Mouse (Mus musculus) liver, embryonic 11.5 days (tissue): ENCODE data around the gene Osgin1. TPM values are rescaled to one million over a fixed set of nuclear protein-coding genes. Genes with fewer than 3 reads are reported as not detected.

Experiments used
- ATAC-seq: fragments of 200-750 bp; cut with Nextera tagmentation; replicated peaks from 2 replicates; pipeline ENCODE4 v1.8.0; 2017; ENCODE audit warnings: moderate number of reproducible peaks, mild to moderate bottlenecking, moderate TSS enrichment, moderate library complexity; ENCODE audit not compliant: low FRiP score
- DNase-seq: peaks from one replicate; pipeline ENCODE4 v3.0.0-alpha.2; 2017; ENCODE audit warnings: low spot score
- H3K27ac ChIP-seq: fragments of 300-500 bp; sonication (generic); 2 replicates; pipeline ENCODE4 v1.5.1; 2014; ENCODE audit warnings: mild to moderate bottlenecking, low read depth, low read length, control low read depth
- H3K27me3 ChIP-seq: fragments of 300-500 bp; sonication (generic); replicated peaks from 2 replicates; pipeline ENCODE4 v1.6.1; 2014; ENCODE audit warnings: low read length, mixed read lengths; ENCODE audit not compliant: control insufficient read depth, insufficient read depth
- H3K36me3 ChIP-seq: fragments of 300-500 bp; sonication (generic); 2 replicates; pipeline ENCODE4 v1.6.1; 2014; ENCODE audit warnings: mild to moderate bottlenecking, low read length, moderate library complexity, mixed read lengths; ENCODE audit not compliant: control insufficient read depth, insufficient read depth
- H3K4me1 ChIP-seq: fragments of 300-500 bp; sonication (generic); replicated peaks from 2 replicates; pipeline ENCODE4 v1.6.1; 2014; ENCODE audit warnings: low read length, mixed read lengths; ENCODE audit not compliant: control insufficient read depth, insufficient read depth
- H3K4me2 ChIP-seq: fragments of 300-500 bp; sonication (generic); 2 replicates; pipeline ENCODE4 v1.6.1; 2014; ENCODE audit warnings: mild to moderate bottlenecking, control low read depth, moderate library complexity
- H3K4me3 ChIP-seq: fragments of 300-500 bp; sonication (generic); 2 replicates; pipeline ENCODE4 v1.5.1; 2014; ENCODE audit warnings: low read depth, low read length, control low read depth
- H3K9ac ChIP-seq: fragments of 300-500 bp; sonication (generic); 2 replicates; pipeline ENCODE4 v1.6.1; 2014; ENCODE audit warnings: low read depth, low read length, control low read depth
- H3K9me3 ChIP-seq: fragments of 300-500 bp; sonication (generic); 2 replicates; pipeline ENCODE4 v1.6.1; 2016; ENCODE audit warnings: low read length, inconsistent platforms, mixed read lengths; ENCODE audit not compliant: control insufficient read depth
- WGBS: fragments of 180-500 bp; shearing (Covaris S2); extraction: QIAGEN DNeasy Blood & Tissue Kit; methylation state at CpG from one replicate; pipeline ENCODE4 v1.1.7; 2014; 5-methylcytosine and 5-hydroxymethylcytosine counted together
- polyA plus RNA-seq: library from polyadenylated mRNA; unstranded; fragments of >200 nt; fragmentation: Nextera tagmentation; extraction: Ambion mirVana; gene quantifications from 2 replicates; pipeline ENCODE4 v1.2.1, GENCODE M21; 2014

Osgin1 gene
- polyA plus RNA-seq, 1 experiment from 2014 or later: 15.6 TPM

DNA sequence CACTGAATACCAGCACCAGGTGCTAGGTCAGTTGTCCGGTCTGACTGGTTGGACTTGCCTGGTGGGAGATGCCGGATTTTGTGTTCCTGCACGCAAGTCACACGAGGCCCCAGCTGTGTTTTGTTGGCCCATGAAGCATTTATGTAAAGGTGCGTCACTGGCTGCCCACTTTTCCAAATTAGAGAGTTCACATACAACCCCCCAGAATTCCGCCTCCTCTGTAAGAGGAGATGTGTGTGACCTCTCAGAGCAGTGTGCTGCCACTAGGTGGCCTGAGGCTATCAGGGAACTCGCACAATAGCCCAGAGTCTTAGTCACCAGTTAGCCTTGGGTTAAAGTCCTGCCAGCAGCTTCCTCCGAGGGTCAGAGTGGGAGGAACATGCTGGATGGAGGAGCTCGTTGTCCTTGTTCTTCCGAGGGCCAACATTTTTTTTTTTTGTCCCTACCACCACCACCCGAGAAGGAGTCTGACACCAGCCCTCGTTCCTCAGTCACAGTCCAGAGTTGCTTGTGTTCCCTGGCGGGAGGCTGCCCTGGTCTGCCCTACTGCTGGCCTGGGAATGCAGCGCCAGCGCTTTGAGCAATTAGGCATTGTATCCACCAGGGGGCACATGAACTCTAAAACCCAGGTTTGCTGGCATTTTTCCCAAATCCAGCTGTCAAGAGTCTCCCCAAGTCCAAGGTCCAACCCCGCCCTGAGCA lies 6.5 kb downstream of the Osgin1 start:
- 19% methylated on average over 16 of the region's 16 CpGs for WGBS
- Histone ChIP-seq H3K9ac (0 out of 2 replicates have a peak overlapping the region, but pooled peaks have one; percentile 14), H3K9me3 (no peaks in the 10 kb centered on the region), H3K4me2 (peak overlapping the region; percentile 57), H3K4me3 (peak overlapping the region; percentile 12; the same call in 1 of the 2 replicates), H3K4me1 (peaks cover 10% of the 10 kb centered on the region; the same call in 1 of the 2 replicates), H3K36me3 (no peaks in the 10 kb centered on the region), H3K27ac (no peak overlapping the region), H3K27me3 (peaks cover 5% of the 10 kb centered on the region; the same call in 1 of the 2 replicates)
- DNase-seq (peak; percentile 63), ATAC-seq (no peak; the same call in 1 of the 2 replicates)

DNA sequence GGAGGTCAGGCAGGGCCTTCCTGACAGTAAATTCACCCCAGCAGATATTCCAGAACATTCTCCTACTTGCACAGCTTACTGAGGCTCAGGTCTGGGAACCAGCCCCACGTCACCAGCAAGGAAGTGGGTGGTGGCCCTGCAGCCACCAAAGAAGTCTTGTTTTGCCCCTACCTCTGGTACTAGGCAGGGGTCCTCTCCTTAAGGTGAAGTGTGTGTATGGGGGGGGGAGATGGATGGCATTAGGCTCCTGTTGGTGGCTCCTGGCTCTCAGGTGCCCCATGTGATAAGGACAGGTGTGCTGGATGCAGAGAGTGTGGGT lies 7.0 kb downstream of the Osgin1 start:
- no peak for DNase-seq
- Histone ChIP-seq H3K4me1 (peaks cover 10% of the 10 kb centered on the region; the same call in 1 of the 2 replicates), H3K27me3 (peaks cover 10% of the 10 kb centered on the region), H3K4me2 (no peak overlapping the region; the same call in 1 of the 2 replicates), H3K4me3 (no peak overlapping the region), H3K9me3 (no peaks in the 10 kb centered on the region), H3K9ac (no peak overlapping the region), H3K36me3 (no peaks in the 10 kb centered on the region), H3K27ac (no peak overlapping the region)
- no peak; the same call in 1 of the 2 replicates for ATAC-seq
- WGBS: 54% methylated on average over 1 of the region's 1 CpGs

DNA sequence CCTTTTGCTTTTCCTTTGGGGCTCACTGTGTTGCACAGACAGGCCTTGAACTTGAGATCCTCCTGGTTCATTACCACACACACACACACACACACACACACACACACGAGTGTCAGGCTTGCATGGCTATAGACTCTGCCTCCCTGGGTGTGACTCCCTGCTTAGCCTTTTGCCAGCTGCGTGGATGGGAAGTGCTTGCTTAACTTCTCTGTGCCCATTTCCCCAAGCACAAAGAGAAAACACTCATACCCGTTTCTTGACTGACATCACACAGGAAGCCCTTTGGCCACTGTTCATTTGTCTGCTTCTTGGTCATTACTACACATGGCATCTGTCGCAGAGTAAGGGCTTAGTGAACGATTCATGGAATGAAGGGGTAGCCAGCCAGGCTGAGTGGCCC lies 8.1 kb downstream of the Osgin1 start:
- H3K27ac ChIP-seq: no peak overlapping the region
- no peak for DNase-seq
- H3K9me3 ChIP-seq: no peaks in the 10 kb centered on the region

DNA sequence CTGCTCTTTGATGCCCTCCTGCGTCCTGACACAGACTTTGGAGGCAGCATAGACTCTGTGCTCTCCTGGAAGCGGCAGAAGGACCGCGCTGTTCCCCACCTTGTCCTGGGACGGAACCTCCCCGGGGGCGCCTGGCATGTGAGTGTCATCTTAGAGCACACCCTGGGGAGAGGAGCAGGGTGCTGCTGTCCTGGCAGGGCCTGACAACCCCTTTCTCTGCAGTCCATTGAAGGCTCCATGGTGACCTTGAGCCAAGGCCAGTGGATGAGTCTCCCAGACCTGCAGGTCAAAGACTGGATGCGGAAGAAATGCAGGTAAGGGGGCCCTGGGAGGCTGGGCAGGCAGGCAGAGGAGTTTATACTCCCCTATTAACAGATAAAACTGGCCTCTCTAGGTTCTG lies 9.0 kb downstream of the Osgin1 start:
- Histone ChIP-seq H3K9ac (no peak overlapping the region), H3K27me3 (peaks cover 28% of the 10 kb centered on the region)

More for the DNA sequence above, 8.1 kb downstream of the Osgin1 start:
- no peak for ATAC-seq
- H3K36me3 ChIP-seq: no peaks in the 10 kb centered on the region
- peaks cover 19% of the 10 kb centered on the region for H3K27me3 ChIP-seq
- no peak overlapping the region for H3K4me2 ChIP-seq
- 61% methylated on average over 5 of the region's 5 CpGs for WGBS
- H3K4me1 ChIP-seq: peaks cover 9% of the 10 kb centered on the region; the same call in 1 of the 2 replicates
- H3K9ac ChIP-seq: no peak overlapping the region
- no peak overlapping the region for H3K4me3 ChIP-seq

DNA sequence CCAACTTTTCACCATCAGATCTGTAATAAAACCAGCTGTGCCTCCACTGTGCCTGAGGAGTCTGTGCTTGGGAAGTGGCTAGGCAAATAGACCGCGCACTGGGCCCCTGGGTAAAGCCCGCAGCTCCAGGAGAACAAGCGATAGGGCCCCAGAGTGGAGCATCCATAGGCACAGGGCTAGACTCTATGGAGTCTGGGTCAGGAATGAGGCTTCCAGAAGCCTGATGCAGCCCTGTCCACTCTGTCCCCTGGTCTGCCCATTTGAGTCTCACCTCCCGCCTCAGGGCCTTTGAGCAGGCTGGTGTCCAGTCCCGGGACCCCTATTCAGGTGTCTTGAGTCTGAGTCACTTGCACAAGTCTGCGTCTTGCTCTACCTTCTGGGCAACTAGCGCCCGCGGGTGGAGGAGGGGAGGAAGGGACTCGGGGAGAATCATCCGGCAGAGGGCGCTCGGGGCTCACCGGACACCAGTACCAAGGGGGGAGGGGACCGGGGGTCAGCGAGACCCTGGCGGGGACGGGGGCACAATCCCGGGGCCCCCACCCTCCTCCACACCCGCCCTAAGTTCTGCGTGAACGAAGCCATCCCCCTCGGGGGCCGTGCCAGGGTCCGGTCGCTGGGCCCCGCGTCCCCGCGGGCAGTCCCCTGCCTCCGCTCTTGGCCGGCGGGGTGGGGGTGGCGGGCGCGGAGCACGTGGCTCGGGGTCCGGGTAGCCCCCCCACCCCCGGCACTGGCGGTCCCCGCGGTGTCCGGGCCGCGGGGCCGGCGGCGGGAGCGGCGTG lies 12.5 kb downstream of the Osgin1 start, which contains the start of gene Necab2:
Gene Necab2 (plus strand): TSS at position 509 of the 779 bp plus-strand sequence.
- Histone ChIP-seq H3K4me3 (peak within 1 kb of the TSS; percentile 58), H3K4me2 (peak within 1 kb of the TSS; percentile 84), H3K9ac (0 out of 2 replicates have a peak within 1 kb of the TSS, but pooled peaks have one; percentile 22), H3K27ac (no peak within 1 kb of the TSS), H3K4me1 (no peaks in the 10 kb centered on the region), H3K9me3 (no peaks in the 10 kb centered on the region), H3K27me3 (peaks cover 49% of the 10 kb centered on the region), H3K36me3 (no peaks in the 10 kb centered on the region)
- 2% methylated on average over 35 of the region's 52 CpGs for WGBS
- ATAC-seq: peak; percentile 37; the same call in 1 of the 2 replicates
- DNase-seq: peak; percentile 85

More for the DNA sequence above, 9.0 kb downstream of the Osgin1 start:
- Histone ChIP-seq H3K4me2 (no peak overlapping the region), H3K27ac (no peak overlapping the region), H3K9me3 (no peaks in the 10 kb centered on the region), H3K4me3 (no peak overlapping the region), H3K36me3 (no peaks in the 10 kb centered on the region), H3K4me1 (peaks cover 8% of the 10 kb centered on the region; the same call in 1 of the 2 replicates)
- DNase-seq (no peak), ATAC-seq (no peak)
- WGBS: 89% methylated on average over 8 of the region's 8 CpGs

DNA sequence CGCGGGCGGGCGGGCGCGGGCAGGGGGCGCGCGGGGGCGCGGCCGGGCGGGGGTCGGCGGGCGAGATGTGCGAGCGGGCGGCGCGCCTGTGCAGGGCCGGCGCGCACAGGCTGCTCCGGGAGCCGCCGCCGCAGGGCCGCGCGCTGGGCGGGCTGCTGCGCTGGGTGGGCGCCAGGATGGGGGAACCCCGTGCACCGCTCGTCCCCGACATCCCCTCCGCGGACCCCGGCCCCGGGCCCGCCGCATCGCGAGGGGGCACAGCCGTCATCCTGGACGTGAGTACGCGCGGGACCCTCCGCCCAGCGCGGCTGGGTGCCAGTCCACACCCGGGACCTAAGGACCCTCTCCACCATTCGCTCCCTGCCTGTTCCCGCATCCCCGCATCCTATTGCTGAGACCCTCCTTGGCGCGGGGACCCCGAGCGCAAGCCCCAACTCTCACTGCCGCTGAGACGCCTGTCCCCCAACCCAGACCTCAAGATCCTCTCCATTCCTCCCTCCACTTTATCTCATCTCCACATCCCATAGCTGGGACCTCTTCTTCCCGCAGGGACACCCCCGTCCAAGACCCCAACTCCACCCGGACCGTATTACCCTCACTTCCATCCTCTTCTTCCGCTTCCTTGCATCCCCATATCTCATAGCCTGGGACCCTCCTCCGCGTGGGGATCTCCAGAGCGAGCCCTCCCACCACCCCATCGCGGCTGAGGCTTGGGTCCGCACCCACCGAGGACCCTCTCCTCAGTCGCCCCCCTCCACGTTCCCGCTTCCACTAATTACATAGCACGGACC lies 13.3 kb downstream of the Osgin1 start:
- Histone ChIP-seq H3K27ac (no peak overlapping the region), H3K27me3 (peaks cover 49% of the 10 kb centered on the region), H3K4me2 (peak overlapping the region; percentile 84), H3K4me1 (no peaks in the 10 kb centered on the region), H3K4me3 (peak overlapping the region; percentile 58), H3K9me3 (no peaks in the 10 kb centered on the region), H3K9ac (0 out of 2 replicates have a peak overlapping the region, but pooled peaks have one; percentile 22), H3K36me3 (no peaks in the 10 kb centered on the region)
- ATAC-seq: 0 out of 2 replicates have a peak, but pooled peaks have one; percentile 4
- peak; percentile 59 for DNase-seq
- 3% methylated on average over 47 of the region's 80 CpGs for WGBS

DNA sequence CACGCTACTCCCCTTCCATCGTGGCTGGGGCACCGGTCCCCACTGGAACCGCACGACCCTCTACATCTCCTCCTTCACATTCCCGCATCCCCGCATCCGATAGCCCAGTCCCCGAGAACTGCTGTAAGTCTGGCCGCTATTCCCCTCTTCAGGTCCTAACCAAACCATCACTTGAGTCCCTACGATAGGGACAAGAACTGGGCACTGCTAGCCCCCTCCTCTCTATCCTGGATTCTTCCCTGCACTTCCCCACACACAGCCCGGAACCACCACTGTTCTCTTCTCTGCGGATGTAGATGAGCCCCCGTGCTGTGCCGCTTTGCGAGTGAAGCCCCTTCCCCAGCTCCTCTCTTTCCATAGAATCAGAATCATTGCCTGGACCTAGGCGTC lies 13.9 kb downstream of the Osgin1 start:
- peak overlapping the region; percentile 84; the same call in 1 of the 2 replicates for H3K4me2 ChIP-seq
- ATAC-seq (no peak), DNase-seq (no peak)
- no peaks in the 10 kb centered on the region for H3K4me1 ChIP-seq
- peak overlapping the region; percentile 58; the same call in 1 of the 2 replicates for H3K4me3 ChIP-seq
- no peak overlapping the region for H3K27ac ChIP-seq
- no peaks in the 10 kb centered on the region for H3K36me3 ChIP-seq
- 4% methylated on average over 17 of the region's 17 CpGs for WGBS
- no peak overlapping the region for H3K9ac ChIP-seq
- peaks cover 49% of the 10 kb centered on the region for H3K27me3 ChIP-seq
- no peaks in the 10 kb centered on the region for H3K9me3 ChIP-seq

DNA sequence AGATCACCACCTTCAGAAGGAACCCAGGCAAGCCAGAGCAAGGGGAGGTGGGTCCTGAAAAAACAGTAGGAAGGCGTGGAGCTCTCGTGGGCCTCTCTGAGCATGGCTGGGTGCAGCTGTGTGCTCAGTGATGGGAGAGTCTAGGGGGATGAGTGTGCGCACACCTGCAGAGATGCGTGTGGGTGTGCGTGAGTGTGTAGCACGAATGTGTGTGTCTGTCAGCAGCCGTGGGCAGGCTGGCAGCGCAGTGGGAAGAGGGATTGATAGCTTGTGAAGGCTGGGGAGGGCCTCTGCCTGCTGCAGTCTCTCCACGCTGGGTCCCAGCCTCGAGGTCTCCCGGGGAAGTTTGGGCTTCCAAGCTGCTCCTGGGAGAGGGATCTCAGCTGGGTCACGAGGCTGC lies 15.7 kb downstream of the Osgin1 start:
- no peak overlapping the region for H3K9ac ChIP-seq
- H3K27me3 ChIP-seq: peaks cover 49% of the 10 kb centered on the region
- no peak overlapping the region for H3K4me3 ChIP-seq
- no peaks in the 10 kb centered on the region for H3K9me3 ChIP-seq
- no peak overlapping the region for H3K27ac ChIP-seq
- no peak overlapping the region for H3K4me2 ChIP-seq
- 69% methylated on average over 12 of the region's 12 CpGs for WGBS
- no peaks in the 10 kb centered on the region for H3K36me3 ChIP-seq
- DNase-seq: no peak
- ATAC-seq: no peak
- no peaks in the 10 kb centered on the region; the same call in 1 of the 2 replicates for H3K4me1 ChIP-seq
